In genomic region chr5:125475030-125475429, GRCm38 (mm10) we compare ENCODE assay signal across 7 mouse cellular contexts. TPM values are rescaled to one million over a fixed set of nuclear protein-coding genes. Genes with fewer than 3 reads are reported as not detected.
DNase-seq lines count a peak whose midpoint lies in the region; ATAC-seq lines count a peak whose summit lies in the region.

No protein-coding gene starts in this region.

- H3K4me3 ChIP-seq in forebrain, embryonic 13.5 days = peak overlapping the region; percentile 89
- peak overlapping the region; percentile 79 for H3K4me3 ChIP-seq in liver, embryonic 13.5 days (replicated peaks)

- ATAC-seq in forebrain, embryonic 13.5 days = no peak
- peak; percentile 13 for ATAC-seq in liver, embryonic 13.5 days (ENCODE audit: low read depth)

- H3K36me3 ChIP-seq in forebrain, embryonic 13.5 days (ENCODE audit: poor library complexity, severe bottlenecking) = peaks cover 5% of the 10 kb centered on the region; the same call in 1 of the 2 replicates
- H3K36me3 ChIP-seq in liver, embryonic 13.5 days = peaks cover 5% of the 10 kb centered on the region; the same call in 1 of the 2 replicates

- peak overlapping the region; percentile 49 for H3K9ac ChIP-seq in forebrain, embryonic 13.5 days
- peak overlapping the region; percentile 66 for H3K9ac ChIP-seq in liver, embryonic 13.5 days

- peak; percentile 48 to 55 for DNase-seq in spleen, postnatal 10 days (ENCODE audit: low spot score in 2 of 2)
- DNase-seq in spleen, adult 12 weeks (ENCODE audit: low spot score) = no peak
- peak; percentile 20 for DNase-seq in liver, embryonic 13.5 days
- DNase-seq in frontal cortex, postnatal 25 days (ENCODE audit: low spot score in 2 of 2) = no peak
- DNase-seq in left cerebral cortex, postnatal 4 days = no peak
- no peak for DNase-seq in ovary, postnatal 14 days (ENCODE audit: low spot score)

- intact Hi-C loops in left cerebral cortex, postnatal 4 days (cut with DNase I) = no loop called here

- no peaks in the 10 kb centered on the region for H3K9me3 ChIP-seq in forebrain, embryonic 13.5 days (replicated peaks)
- H3K9me3 ChIP-seq in liver, embryonic 13.5 days (replicated peaks) = no peaks in the 10 kb centered on the region

- 61% methylated on average over 12 of the region's 12 CpGs for WGBS in forebrain, embryonic 13.5 days
- WGBS in liver, embryonic 13.5 days (ENCODE audit: insufficient replicate concordance) = 49% methylated on average over 12 of the region's 12 CpGs

- H3K4me2 ChIP-seq in forebrain, embryonic 13.5 days = peak overlapping the region; percentile 90
- peak overlapping the region; percentile 99 for H3K4me2 ChIP-seq in liver, embryonic 13.5 days

- H3K4me1 ChIP-seq in forebrain, embryonic 13.5 days = peaks cover 41% of the 10 kb centered on the region
- H3K4me1 ChIP-seq in liver, embryonic 13.5 days (replicated peaks) = peaks cover 57% of the 10 kb centered on the region

- no peaks in the 10 kb centered on the region for H3K27me3 ChIP-seq in forebrain, embryonic 13.5 days
- H3K27me3 ChIP-seq in liver, embryonic 13.5 days = no peaks in the 10 kb centered on the region

- no peak overlapping the region for H3K27ac ChIP-seq in forebrain, embryonic 13.5 days
- peak overlapping the region; percentile 90 for H3K27ac ChIP-seq in liver, embryonic 13.5 days

RNA-seq across cellular contexts. Expression of gene Aacs, which starts 0.6 kb away (rescaled TPM):
- 53.7 and 54.6 TPM in 2 replicates for polyA plus RNA-seq in forebrain, embryonic 13.5 days (2015; fragmentation: Nextera tagmentation; extraction: Ambion mirVana)
- 17.5 and 17.9 TPM in 2 replicates for polyA plus RNA-seq in liver, embryonic 13.5 days (2015; fragmentation: Nextera tagmentation; extraction: Ambion mirVana)
- 100 to 1,000 TPM; 112 to 116 TPM for total RNA-seq in left cerebral cortex, postnatal 4 days (2021)

RNA-seq across cellular contexts. Expression of gene Bri3bp, which starts 33.7 kb away (rescaled TPM):
- 33.6 and 37.6 TPM in 2 replicates for polyA plus RNA-seq in forebrain, embryonic 13.5 days (2015; fragmentation: Nextera tagmentation; extraction: Ambion mirVana)
- polyA plus RNA-seq in liver, embryonic 13.5 days (2015; fragmentation: Nextera tagmentation; extraction: Ambion mirVana) = 30.7 and 31.8 TPM in 2 replicates
- 10 to 100 TPM; 81.1 to 88.2 TPM for total RNA-seq in left cerebral cortex, postnatal 4 days (2021)

RNA-seq across cellular contexts. Expression of gene Dhx37, which starts 41.1 kb away (rescaled TPM):
- polyA plus RNA-seq in forebrain, embryonic 13.5 days (2015; fragmentation: Nextera tagmentation; extraction: Ambion mirVana) = 10.2 and 12.3 TPM in 2 replicates
- 5.8 and 6.2 TPM in 2 replicates for polyA plus RNA-seq in liver, embryonic 13.5 days (2015; fragmentation: Nextera tagmentation; extraction: Ambion mirVana)
- 10 to 100 TPM; 20.3 to 20.6 TPM for total RNA-seq in left cerebral cortex, postnatal 4 days (2021)

RNA-seq across cellular contexts. Expression of gene Tmem132b, which starts 56.5 kb away (rescaled TPM):
- 2.1 TPM in 2 replicates for polyA plus RNA-seq in forebrain, embryonic 13.5 days (2015; fragmentation: Nextera tagmentation; extraction: Ambion mirVana)
- 0.14 TPM in 1 of 2 replicates, not detected in the other for polyA plus RNA-seq in liver, embryonic 13.5 days (2015; fragmentation: Nextera tagmentation; extraction: Ambion mirVana)
- 10 to 100 TPM; 62.9 to 66.4 TPM for total RNA-seq in left cerebral cortex, postnatal 4 days (2021)

Comparison
In these comparisons a context has a peak if more than half of its experiments do, and no peak if none do; other contexts are left out.
1. DNase-seq: peak in spleen, postnatal 10 days (2 of 2) and liver, embryonic 13.5 days (single experiment); none in spleen, adult 12 weeks (single experiment), frontal cortex, postnatal 25 days (0 of 2), left cerebral cortex, postnatal 4 days (single experiment) and ovary, postnatal 14 days (single experiment).